Mouse (Mus musculus) adrenal gland, adult (tissue): ENCODE measurements around the gene Gm17334.

Experiments
- DNase-seq, 2 experiments: peaks; one replicate each; pipeline ENCODE4 v3.0.0; 2022 to 2023; ENCODE audit warnings: low spot score in 1 of 2; ENCODE audit not compliant: inconsistent age in 2 of 2

Gm17334 gene

DNA sequence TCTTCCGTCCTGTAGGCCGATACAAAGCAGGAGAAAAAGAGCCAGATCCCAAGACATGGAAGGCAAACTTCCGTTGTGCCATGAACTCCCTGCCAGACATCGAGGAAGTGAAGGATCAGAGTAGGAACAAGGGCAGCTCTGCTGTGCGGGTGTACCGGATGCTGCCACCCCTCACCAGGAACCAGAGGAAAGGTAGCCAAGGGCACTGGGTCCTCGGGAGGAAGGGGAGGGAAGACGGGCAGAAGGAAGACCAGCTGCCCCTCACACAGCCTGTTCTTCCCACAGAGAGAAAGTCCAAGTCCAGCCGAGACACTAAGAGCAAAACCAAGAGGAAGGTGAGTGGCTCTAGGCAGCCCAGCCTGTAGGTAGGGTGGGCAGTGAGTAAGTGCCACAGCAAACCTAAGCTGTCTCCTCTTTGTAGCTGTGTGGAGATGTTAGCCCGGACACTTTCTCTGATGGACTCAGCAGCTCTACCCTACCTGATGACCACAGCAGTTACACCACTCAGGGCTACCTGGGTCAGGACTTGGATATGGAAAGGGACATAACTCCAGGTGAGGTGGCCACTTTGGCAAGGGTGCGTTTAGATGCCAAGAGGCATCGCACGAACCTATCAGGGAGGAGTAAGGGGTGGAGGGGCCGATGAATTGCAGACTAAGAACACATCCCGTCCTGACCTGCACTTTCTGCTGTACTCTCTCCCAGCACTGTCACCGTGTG, 814 bp upstream of the Gm17334 start:
- peak in 1 of 2 experiments; percentile 38 for DNase-seq

DNA sequence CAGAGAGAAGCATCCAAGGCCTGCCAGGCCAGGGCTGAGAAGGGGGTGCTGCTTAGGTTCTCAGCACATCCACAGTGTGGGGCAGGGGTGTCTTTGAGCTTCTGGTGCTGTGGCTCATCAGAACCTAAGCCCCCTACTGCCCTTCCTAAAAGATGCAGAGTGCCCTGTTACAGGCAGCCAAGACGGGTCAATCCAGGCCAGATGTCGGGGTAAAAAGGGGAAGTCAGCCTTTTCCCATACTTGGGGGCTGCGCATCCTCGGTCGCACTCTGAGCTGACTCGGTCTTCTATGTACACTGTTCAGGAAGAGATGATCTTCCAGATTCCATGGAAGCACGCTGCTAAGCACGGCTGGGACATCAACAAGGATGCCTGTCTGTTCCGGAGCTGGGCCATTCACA, 451 bp downstream of the Gm17334 start:
- DNase-seq: peak in 1 of 2 experiments; percentile 52

DNA sequence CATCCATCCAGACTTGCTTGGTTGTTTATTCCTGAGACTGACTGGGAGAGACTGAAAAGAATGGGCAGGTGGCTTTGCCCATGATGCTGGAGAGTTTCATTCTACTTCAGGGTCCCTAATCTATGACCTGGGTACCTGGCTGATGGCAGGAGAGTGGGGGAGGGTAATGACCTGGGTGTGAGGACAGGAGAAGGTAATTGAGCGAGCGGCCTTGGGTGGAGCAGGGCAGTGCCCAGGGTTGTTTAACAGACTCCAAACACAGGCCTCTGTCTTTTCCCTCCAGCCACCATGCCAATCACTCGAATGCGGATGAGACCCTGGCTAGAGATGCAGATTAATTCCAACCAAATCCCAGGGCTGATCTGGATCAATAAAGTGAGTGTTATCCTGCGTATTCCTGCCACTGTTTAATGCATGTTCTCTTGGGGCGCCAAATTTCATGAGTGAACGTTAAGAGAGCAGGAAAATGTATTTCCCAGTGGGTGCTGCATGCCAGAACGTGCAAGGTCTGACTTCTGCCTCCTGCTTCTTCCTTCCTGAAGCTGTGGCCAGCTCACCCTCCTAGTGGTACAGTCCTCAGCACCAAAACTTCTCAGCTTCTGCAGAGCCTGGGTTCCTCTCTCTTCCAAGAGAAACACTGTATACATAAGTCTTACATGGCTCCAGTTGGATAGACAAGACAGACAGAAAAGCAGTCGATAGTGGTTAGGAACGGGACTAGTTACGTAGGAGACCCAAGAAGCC, 1.8 kb downstream of the Gm17334 start:
- peak in 1 of 2 experiments; percentile 62 for DNase-seq

DNA sequence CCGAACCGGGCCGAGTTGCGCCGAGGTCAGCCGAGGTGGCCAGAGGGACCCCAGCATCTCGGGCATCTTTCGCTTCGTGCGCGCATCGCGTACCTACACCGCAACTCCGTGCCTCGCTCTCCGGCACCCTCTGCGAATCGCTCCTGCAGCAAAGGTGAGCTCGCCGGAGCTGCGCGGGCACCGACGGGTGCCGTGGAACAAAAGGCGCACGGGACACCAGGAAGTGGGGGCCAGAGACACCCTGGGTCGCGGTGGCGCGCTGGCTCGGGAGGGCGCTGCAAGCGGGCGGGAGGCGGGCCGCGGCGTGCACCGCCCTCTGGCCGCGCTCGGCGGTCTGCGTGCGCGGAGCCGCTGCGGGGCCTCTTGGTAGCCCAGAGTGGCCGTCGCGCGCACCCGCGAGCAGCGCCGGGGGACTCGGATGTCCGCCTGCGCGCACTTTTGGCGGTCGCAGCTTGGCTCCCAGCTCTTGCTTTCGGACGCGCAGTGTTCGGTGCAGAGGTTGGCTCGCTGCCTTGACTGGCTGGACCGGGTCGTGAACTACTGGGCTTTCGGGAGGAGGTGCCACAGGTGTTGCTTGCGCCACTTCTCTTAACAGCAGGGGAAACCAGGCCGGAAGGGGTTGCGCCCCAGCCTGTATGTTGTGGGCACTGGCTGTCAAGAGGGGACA, 2.7 kb downstream of the Gm17334 start:
- DNase-seq: peak; percentile 87 to 94

GRCm38 (mm10) chr11:53769760-53770124, 3.2 kb downstream of the Gm17334 start, which contains the start of gene Irf1:
Gene Irf1, plus strand, starts transcription at chr11:53770014.
- peak; percentile 96 to 98 for DNase-seq

- no peak for DNase-seq
Measured at GRCm38 (mm10) chr11:53769185-53769576, 3.8 kb downstream of the Gm17334 start.

GRCm38 (mm10) chr11:53768422-53769184, 4.4 kb downstream of the Gm17334 start:
- DNase-seq: no peak

DNA sequence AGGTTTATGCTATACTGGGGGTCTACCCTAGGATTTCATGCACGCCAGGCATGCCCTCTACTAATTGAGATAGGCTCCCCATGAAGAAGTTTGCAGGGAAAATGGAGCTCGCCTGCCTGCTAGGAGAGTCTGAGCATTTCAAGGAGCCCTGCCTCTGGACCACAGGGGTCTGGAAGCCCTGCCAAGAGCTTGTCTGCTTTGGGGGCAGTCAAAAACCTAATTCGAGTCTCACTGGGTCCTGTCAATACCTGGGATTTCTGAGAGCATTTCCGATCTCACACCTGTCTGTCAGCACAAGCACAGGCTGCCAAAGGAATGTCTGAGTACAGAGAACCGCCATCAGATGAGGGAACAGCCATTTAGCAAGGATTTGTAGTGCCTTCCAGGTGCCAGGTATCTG, 8.4 kb downstream of the Gm17334 start:
- no peak for DNase-seq

GRCm38 (mm10) chr11:53763496-53764140, 9.4 kb downstream of the Gm17334 start:
- peak; percentile 94 to 97 for DNase-seq

DNA sequence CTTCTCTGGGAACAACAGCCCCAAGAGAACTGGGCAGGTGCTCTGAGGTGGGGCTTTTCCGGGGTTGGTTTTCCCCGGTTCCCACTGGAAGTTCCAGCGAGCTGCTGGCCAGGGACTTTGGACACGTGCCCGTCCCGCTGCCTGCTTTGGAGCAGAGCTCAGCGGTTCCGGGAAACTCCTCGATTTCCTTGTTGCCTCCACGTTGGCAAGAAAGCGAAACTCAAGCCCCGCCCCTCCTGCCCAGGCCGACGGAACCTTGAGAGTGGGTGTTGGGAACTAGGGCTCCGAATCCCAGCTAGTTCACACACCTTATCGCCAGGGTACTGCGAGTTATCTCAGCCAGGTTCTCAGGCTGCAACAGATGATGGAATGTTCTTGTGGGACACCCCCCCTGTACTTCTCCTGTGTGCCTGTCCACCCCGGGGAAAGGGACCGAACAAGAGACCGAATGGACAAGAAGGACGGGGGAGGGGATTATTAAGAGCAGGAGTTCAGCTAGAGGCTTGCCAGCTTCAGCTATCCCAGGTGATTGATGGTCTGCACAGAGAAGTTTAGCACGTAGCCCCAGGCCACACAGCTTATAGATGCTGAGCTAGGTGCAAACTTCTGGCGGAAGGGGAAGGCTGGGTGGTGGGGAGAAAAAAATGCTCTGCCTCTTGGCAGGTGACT, 10.0 kb downstream of the Gm17334 start:
- peak; percentile 93 to 98 for DNase-seq

GRCm38 (mm10) chr11:53762426-53762825, 10.6 kb downstream of the Gm17334 start:
- no peak for DNase-seq

DNA sequence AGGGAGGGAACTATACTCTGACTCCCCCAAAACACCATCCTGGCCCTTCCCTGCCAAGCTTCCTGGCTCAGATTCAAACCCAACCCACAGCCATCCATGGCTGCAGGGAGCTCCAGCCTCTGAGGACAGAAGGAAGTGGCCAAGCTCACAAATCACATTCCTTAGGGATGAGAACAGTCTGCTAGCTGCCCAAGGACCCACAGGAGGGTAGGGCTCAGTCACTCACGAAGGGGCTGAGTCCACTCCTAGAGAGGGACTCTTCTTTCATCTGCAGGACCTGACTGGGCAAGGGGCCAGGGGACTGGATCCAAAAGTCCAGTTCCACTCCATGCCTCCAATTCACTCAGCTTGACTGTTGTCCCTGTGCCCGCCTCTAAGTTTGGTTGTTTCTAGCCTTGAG, 11.2 kb downstream of the Gm17334 start:
- DNase-seq: peak; percentile 96 to 97

GRCm38 (mm10) chr11:53761284-53761683, 11.7 kb downstream of the Gm17334 start:
- DNase-seq: peak in 1 of 2 experiments; percentile 75

- DNase-seq: peak in 1 of 2 experiments; percentile 35
Measured at GRCm38 (mm10) chr11:53759545-53760406, 13.2 kb downstream of the Gm17334 start.

- peak in 1 of 2 experiments; percentile 58 for DNase-seq
Measured at GRCm38 (mm10) chr11:53758791-53759351, 14.1 kb downstream of the Gm17334 start.

DNA sequence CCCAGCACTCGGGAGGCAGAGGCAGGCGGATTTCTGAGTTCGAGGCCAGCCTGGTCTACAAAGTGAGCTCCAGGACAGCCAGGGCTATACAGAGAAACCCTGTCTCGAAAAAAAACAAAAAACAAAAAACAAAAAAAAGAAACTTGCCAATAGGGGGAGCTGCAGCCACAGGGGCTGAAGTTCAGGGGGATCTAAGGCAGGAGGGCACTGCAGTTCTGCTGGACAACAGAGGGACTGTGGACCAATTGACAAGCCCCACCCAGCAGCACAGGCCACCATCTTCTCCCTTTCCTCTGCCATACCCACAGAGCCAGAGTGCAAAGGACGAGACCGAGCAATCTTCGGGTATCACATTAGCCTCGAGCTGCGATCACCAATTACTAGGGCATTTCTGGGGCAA, 15.0 kb downstream of the Gm17334 start:
- peak; percentile 40 to 79 for DNase-seq

- no peak for DNase-seq
Measured at GRCm38 (mm10) chr11:53757612-53758011, 15.4 kb downstream of the Gm17334 start.

DNA sequence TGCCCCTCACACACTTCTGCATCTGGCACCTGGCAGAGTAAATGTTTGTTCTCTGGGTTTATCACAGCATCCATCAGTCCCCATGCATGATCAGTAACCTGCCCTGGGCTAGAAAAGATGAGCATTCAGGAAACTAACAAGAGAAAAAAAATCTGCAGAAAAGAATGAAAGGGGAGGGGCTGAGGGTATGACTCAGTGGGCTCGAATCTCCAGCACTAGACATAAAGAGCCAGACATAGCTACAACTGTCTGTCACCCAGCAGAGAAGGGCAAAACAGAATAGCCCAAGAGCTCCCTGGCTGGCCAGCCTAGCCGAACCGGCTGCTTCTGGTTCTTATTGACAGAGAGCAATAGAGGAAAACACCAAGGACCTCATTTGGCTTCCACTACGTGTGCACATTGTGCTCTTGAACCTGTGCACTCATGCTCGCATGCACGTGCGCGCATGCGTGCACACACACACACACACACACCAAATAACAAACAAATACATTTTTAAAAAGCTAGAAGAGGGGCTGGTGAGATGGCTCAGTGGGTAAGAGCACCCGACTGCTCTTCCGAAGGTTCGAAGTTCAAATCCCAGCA, 17.9 kb downstream of the Gm17334 start:
- DNase-seq: no peak
